ENCODE assay signal across 15 mouse cellular contexts in genomic region chr7:122701751-122702150, GRCm38 (mm10). TPM values are rescaled to one million over a fixed set of nuclear protein-coding genes. Genes with fewer than 3 reads are reported as not detected.
A peak's percentile ranks its signal among the peaks of the same experiment; 100 is the strongest.
DNase-seq lines count a peak whose midpoint lies in the region; ATAC-seq and TF ChIP-seq lines count a peak whose summit lies in the region.
"Had no signal": no experiment of that assay in that cellular context is flagged by ENCODE, and none has a peak within 500 bp of the region (broad histone marks: within the 10 kb centered on the region; RNA-seq: fewer than 3 reads in every experiment).

No protein-coding gene starts in this region.

- no peaks in the 10 kb centered on the region for H3K27me3 ChIP-seq in hindbrain, embryonic 11.5 days (ENCODE audit: control insufficient read depth, insufficient read depth, low read length)
- no peaks in the 10 kb centered on the region for H3K27me3 ChIP-seq in liver, embryonic 12.5 days (replicated peaks)

- DNase-seq in heart, postnatal 4 days, result peak; percentile 14
- DNase-seq in heart, postnatal 25 days (ENCODE audit: low spot score), result no peak
- peak; percentile 28 for DNase-seq in brain, embryonic 14.5 days (ENCODE audit: low read depth)
- DNase-seq in layer of hippocampus, adult 9-10 months (ENCODE audit: low spot score), result peak; percentile 24
- peak; percentile 73 for DNase-seq in lung, postnatal 10 days
- no peak for DNase-seq in hindbrain, embryonic 11.5 days (ENCODE audit: low spot score)
- DNase-seq in adrenal gland, postnatal 4 days (ENCODE audit: low spot score in 2 of 2), result no peak
- DNase-seq: adrenal gland, postnatal 36 days; cerebellum, postnatal 25 days; heart, postnatal 36 days; kidney, adult 11 months; thymus, postnatal 14 days had no signal

- H3K36me3 ChIP-seq in hindbrain, embryonic 11.5 days (ENCODE audit: control insufficient read depth, insufficient read depth, low read length), result no peaks in the 10 kb centered on the region
- H3K36me3 ChIP-seq in liver, embryonic 12.5 days, result no peaks in the 10 kb centered on the region

- H3K9me3 ChIP-seq in hindbrain, embryonic 11.5 days (ENCODE audit: control insufficient read depth, low read length), result no peaks in the 10 kb centered on the region
- H3K9me3 ChIP-seq in liver, embryonic 12.5 days (replicated peaks), result no peaks in the 10 kb centered on the region

- WGBS in hindbrain, embryonic 11.5 days, result 89% methylated on average over 5 of the region's 5 CpGs
- WGBS in liver, embryonic 12.5 days (ENCODE audit: insufficient replicate concordance), result 57% methylated on average over 5 of the region's 5 CpGs

- H3K27ac ChIP-seq in hindbrain, embryonic 11.5 days (ENCODE audit: low read depth, low read length), result no peak overlapping the region
- no peak overlapping the region for H3K27ac ChIP-seq in liver, embryonic 12.5 days
- H3K27ac ChIP-seq: left cerebral cortex, adult 2 months had no signal

- H3K4me2 ChIP-seq in hindbrain, embryonic 11.5 days (replicated peaks; ENCODE audit: low read depth, low read length), result no peak overlapping the region
- H3K4me2 ChIP-seq in liver, embryonic 12.5 days, result no peak overlapping the region

- no peak for ATAC-seq in hindbrain, embryonic 11.5 days (ENCODE audit: low FRiP score)
- ATAC-seq in liver, embryonic 12.5 days, result no peak

- H3K4me1 ChIP-seq in hindbrain, embryonic 11.5 days (replicated peaks; ENCODE audit: control insufficient read depth, insufficient read depth, low read length), result no peaks in the 10 kb centered on the region
- no peaks in the 10 kb centered on the region for H3K4me1 ChIP-seq in liver, embryonic 12.5 days

- intact Hi-C loops in heart, postnatal 25 days (cut with DNase I), result no loop called here

- H3K4me3 ChIP-seq in hindbrain, embryonic 11.5 days (ENCODE audit: low read depth, low read length), result no peak overlapping the region
- H3K4me3 ChIP-seq in liver, embryonic 12.5 days, result no peak overlapping the region
- H3K4me3 ChIP-seq: left cerebral cortex, adult 2 months had no signal

- H3K9ac ChIP-seq in hindbrain, embryonic 11.5 days (ENCODE audit: low read depth, low read length), result no peak overlapping the region
- no peak overlapping the region for H3K9ac ChIP-seq in liver, embryonic 12.5 days

- no peak for TF ChIP-seq CTCF in brain, embryonic 14.5 days (IDR thresholded peaks at IDR 0.05; ENCODE audit: borderline replicate concordance, extremely low read depth, insufficient read depth, insufficient read length)

- TF ChIP-seq POLR2A in brain, embryonic 14.5 days (IDR thresholded peaks at IDR 0.05; ENCODE audit: borderline replicate concordance, extremely low read depth, insufficient read depth, insufficient read length, poor library complexity, severe bottlenecking), result no peak

RNA-seq across cellular contexts. Expression of gene Cacng3, which starts 31.5 kb away (rescaled TPM):
- total RNA-seq in heart, postnatal 4 days (2021), result under 1 TPM in 1 of 2 experiments, not detected in 1; 0.31 TPM
- not detected for total RNA-seq in heart, postnatal 25 days (2021)
- polyA plus RNA-seq in brain, embryonic 14.5 days (2012; rRNA removed), result 4.8 and 10.4 TPM in 2 replicates
- polyA plus RNA-seq in hindbrain, embryonic 11.5 days (2014; fragmentation: Nextera tagmentation; extraction: Ambion mirVana), result 1.9 and 2.1 TPM in 2 replicates
- total RNA-seq in adrenal gland, postnatal 4 days (2021), result 1 to 10 TPM; 5.2 to 6.1 TPM
- 0.12 TPM in 1 of 2 replicates, not detected in the other for polyA plus RNA-seq in liver, embryonic 12.5 days (2016; fragmentation: Nextera tagmentation; extraction: Ambion mirVana)
- total RNA-seq: gastrocnemius, postnatal 4 days; heart, postnatal 36 days had no signal

Comparison
In these comparisons a context has a peak if more than half of its experiments do, and no peak if none do; other contexts are left out.
1. DNase-seq: peak in heart, postnatal 4 days (single experiment), brain, embryonic 14.5 days (single experiment), layer of hippocampus, adult 9-10 months (single experiment) and lung, postnatal 10 days (single experiment); none in heart, postnatal 25 days (single experiment), hindbrain, embryonic 11.5 days (single experiment) and adrenal gland, postnatal 4 days (0 of 2).
2. RNA of gene Cacng3, which starts 31.5 kb away (total RNA-seq): 5.2 to 6.1 TPM in adrenal gland, postnatal 4 days; 0.31 TPM in heart, postnatal 4 days and not detected in heart, postnatal 25 days; every median in the first group is over 4 times any median in the second.